In genomic region chr7:132815081-132815480, GRCm38 (mm10) we compare ENCODE assay signal across 13 mouse cellular contexts. TPM values are rescaled to one million over a fixed set of nuclear protein-coding genes. Genes with fewer than 3 reads are reported as not detected.
DNase-seq lines count a peak whose midpoint lies in the region; ATAC-seq and TF ChIP-seq lines count a peak whose summit lies in the region.
"Had no signal": no experiment of that assay in that cellular context is flagged by ENCODE, and none has a peak within 500 bp of the region (broad histone marks: within the 10 kb centered on the region; RNA-seq: fewer than 3 reads in every experiment).

No protein-coding gene starts in this region.

- H3K4me3 ChIP-seq in forebrain, postnatal 0 days (ENCODE audit: low read depth, low read length): no peak overlapping the region
- no peak overlapping the region for H3K4me3 ChIP-seq in forebrain, embryonic 11.5 days (ENCODE audit: low read depth, low read length)
- H3K4me3 ChIP-seq in lung, embryonic 14.5 days (ENCODE audit: low read depth, low read length): no peak overlapping the region
- no peak overlapping the region for H3K4me3 ChIP-seq in limb, embryonic 14.5 days (replicated peaks; ENCODE audit: low read length)
- H3K4me3 ChIP-seq: erythroblast, embryonic 14.5 days had no signal

- DNase-seq in forebrain, postnatal 0 days: no peak
- no peak for DNase-seq in forebrain, embryonic 11.5 days (ENCODE audit: low spot score)
- no peak for DNase-seq in lung, embryonic 14.5 days
- no peak for DNase-seq in lung, postnatal 4 days
- DNase-seq in embryo, embryonic 10.5 days (ENCODE audit: low spot score): peak; percentile 79
- peak; percentile 42 for DNase-seq in limb, embryonic 14.5 days (ENCODE audit: low spot score)
- DNase-seq in urinary bladder, postnatal 36 days (ENCODE audit: low spot score in 2 of 2): no peak
- DNase-seq in layer of hippocampus, postnatal 14 days (ENCODE audit: low spot score in 2 of 2): no peak
- DNase-seq: cerebellum, postnatal 10 days; lung, postnatal 14 days; thymus, postnatal 36 days had no signal

- no peak for TF ChIP-seq POLR2A in limb, embryonic 14.5 days (IDR thresholded peaks at IDR 0.05; ENCODE audit: borderline replicate concordance, extremely low read depth, insufficient read depth, insufficient read length)

- no peaks in the 10 kb centered on the region for H3K9me3 ChIP-seq in forebrain, postnatal 0 days (ENCODE audit: low read length)
- no peaks in the 10 kb centered on the region for H3K9me3 ChIP-seq in forebrain, embryonic 11.5 days (ENCODE audit: control insufficient read depth, low read length)
- no peaks in the 10 kb centered on the region for H3K9me3 ChIP-seq in lung, embryonic 14.5 days (ENCODE audit: low read depth, low read length)
- no peaks in the 10 kb centered on the region for H3K9me3 ChIP-seq in limb, embryonic 14.5 days (ENCODE audit: control insufficient read depth, low read length)
- H3K9me3 ChIP-seq: hindbrain, embryonic 15.5 days had no signal

- 0 out of 2 replicates have a peak, but pooled peaks have one; percentile 8 for TF ChIP-seq CTCF in forebrain, postnatal 0 days (IDR thresholded peaks at IDR 0.05; ENCODE audit: low read depth)
- TF ChIP-seq CTCF in lung, embryonic 14.5 days (IDR thresholded peaks at IDR 0.05; ENCODE audit: low read depth): 0 out of 2 replicates have a peak, but pooled peaks have one; percentile 14

- no peaks in the 10 kb centered on the region for H3K36me3 ChIP-seq in forebrain, postnatal 0 days (ENCODE audit: insufficient read depth)
- no peaks in the 10 kb centered on the region for H3K36me3 ChIP-seq in forebrain, embryonic 11.5 days (ENCODE audit: control insufficient read depth, insufficient read depth, low read length)
- H3K36me3 ChIP-seq in lung, embryonic 14.5 days (ENCODE audit: insufficient read depth): no peaks in the 10 kb centered on the region; the same call in 1 of the 2 replicates
- 0 out of 2 replicates have a peak, but pooled peaks cover 2% of the 10 kb centered on the region for H3K36me3 ChIP-seq in limb, embryonic 14.5 days (ENCODE audit: control insufficient read depth, insufficient read depth, low read length)
- H3K36me3 ChIP-seq: hindbrain, embryonic 15.5 days had no signal

- H3K27me3 ChIP-seq in forebrain, postnatal 0 days (ENCODE audit: insufficient read depth, low read length): no peaks in the 10 kb centered on the region
- no peaks in the 10 kb centered on the region for H3K27me3 ChIP-seq in forebrain, embryonic 11.5 days (ENCODE audit: control insufficient read depth, insufficient read depth, low read length)
- H3K27me3 ChIP-seq in lung, embryonic 14.5 days (ENCODE audit: insufficient read depth, low read length): no peaks in the 10 kb centered on the region
- no peaks in the 10 kb centered on the region for H3K27me3 ChIP-seq in limb, embryonic 14.5 days (ENCODE audit: control insufficient read depth, insufficient read depth, low read length)
- H3K27me3 ChIP-seq: hindbrain, embryonic 15.5 days had no signal

- H3K4me1 ChIP-seq in forebrain, postnatal 0 days (ENCODE audit: insufficient read depth): no peaks in the 10 kb centered on the region
- peaks cover 20% of the 10 kb centered on the region for H3K4me1 ChIP-seq in forebrain, embryonic 11.5 days (replicated peaks; ENCODE audit: control insufficient read depth, insufficient read depth, low read length)
- peaks cover 8% of the 10 kb centered on the region for H3K4me1 ChIP-seq in lung, embryonic 14.5 days (ENCODE audit: insufficient read depth)
- peaks cover 34% of the 10 kb centered on the region for H3K4me1 ChIP-seq in limb, embryonic 14.5 days (ENCODE audit: control insufficient read depth, insufficient read depth, low read length)

- ATAC-seq in forebrain, postnatal 0 days: no peak
- ATAC-seq in forebrain, embryonic 11.5 days (replicated peaks; ENCODE audit: low FRiP score): no peak
- no peak for ATAC-seq in lung, embryonic 14.5 days (ENCODE audit: insufficient read depth)
- ATAC-seq in limb, embryonic 14.5 days (ENCODE audit: low FRiP score, low read depth): no peak

- no peak overlapping the region for H3K27ac ChIP-seq in forebrain, postnatal 0 days (ENCODE audit: low read depth, low read length)
- H3K27ac ChIP-seq in forebrain, embryonic 11.5 days (ENCODE audit: low read depth, low read length): no peak overlapping the region
- no peak overlapping the region for H3K27ac ChIP-seq in lung, embryonic 14.5 days (ENCODE audit: low read depth)
- no peak overlapping the region for H3K27ac ChIP-seq in limb, embryonic 14.5 days (replicated peaks; ENCODE audit: low read depth, low read length)
- H3K27ac ChIP-seq: hindbrain, embryonic 15.5 days had no signal

- H3K4me2 ChIP-seq in forebrain, postnatal 0 days (ENCODE audit: low read depth): no peak overlapping the region
- H3K4me2 ChIP-seq in forebrain, embryonic 11.5 days (ENCODE audit: low read depth, low read length, severe bottlenecking): no peak overlapping the region
- H3K4me2 ChIP-seq in lung, embryonic 14.5 days: no peak overlapping the region
- no peak overlapping the region; the same call in 1 of the 2 replicates for H3K4me2 ChIP-seq in limb, embryonic 14.5 days (replicated peaks; ENCODE audit: low read depth, low read length, severe bottlenecking)

- H3K9ac ChIP-seq in forebrain, postnatal 0 days: no peak overlapping the region
- no peak overlapping the region for H3K9ac ChIP-seq in forebrain, embryonic 11.5 days (ENCODE audit: low read length)
- no peak overlapping the region for H3K9ac ChIP-seq in lung, embryonic 14.5 days
- no peak overlapping the region for H3K9ac ChIP-seq in limb, embryonic 14.5 days (ENCODE audit: low read depth, low read length, severe bottlenecking)
- H3K9ac ChIP-seq: hindbrain, embryonic 15.5 days had no signal

- WGBS in forebrain, postnatal 0 days: 86% methylated on average over 5 of the region's 5 CpGs
- 66% methylated on average over 5 of the region's 5 CpGs for WGBS in forebrain, embryonic 11.5 days
- 71% methylated on average over 5 of the region's 5 CpGs for WGBS in lung, embryonic 14.5 days
- WGBS in limb, embryonic 14.5 days: 16% methylated on average over 5 of the region's 5 CpGs

RNA-seq across cellular contexts. Expression of gene Fam53b, which starts 1.4 kb away (rescaled TPM):
- 5.6 and 15.4 TPM in 2 replicates for total RNA-seq in forebrain, postnatal 0 days (2014; rRNA removed)
- 5.6 and 5.8 TPM in 2 replicates for polyA plus RNA-seq in forebrain, postnatal 0 days (2015; fragmentation: Nextera tagmentation; extraction: Ambion mirVana)
- 44.3 and 45.5 TPM in 2 replicates for polyA plus RNA-seq in forebrain, embryonic 11.5 days (2014; fragmentation: Nextera tagmentation; extraction: Ambion mirVana)
- 31.2 and 32.4 TPM in 2 replicates for polyA plus RNA-seq in lung, embryonic 14.5 days (2014; fragmentation: Nextera tagmentation; extraction: Ambion mirVana)
- polyA plus RNA-seq in limb, embryonic 14.5 days (2012; rRNA removed): 15.1 and 17.3 TPM in 2 replicates
- polyA plus RNA-seq in limb, embryonic 14.5 days (2014; fragmentation: Nextera tagmentation; extraction: Ambion mirVana): 20.8 and 25.0 TPM in 2 replicates
- 10 to 100 TPM; 26.4 to 27.2 TPM for total RNA-seq in layer of hippocampus, postnatal 14 days (2021)

RNA-seq across cellular contexts. Expression of gene Eef1akmt2, which starts 37.4 kb away (rescaled TPM):
- total RNA-seq in forebrain, postnatal 0 days (2014; rRNA removed): 86.1 and 101 TPM in 2 replicates
- 77.3 and 85.9 TPM in 2 replicates for polyA plus RNA-seq in forebrain, postnatal 0 days (2015; fragmentation: Nextera tagmentation; extraction: Ambion mirVana)
- polyA plus RNA-seq in forebrain, embryonic 11.5 days (2014; fragmentation: Nextera tagmentation; extraction: Ambion mirVana): 80.7 and 91.7 TPM in 2 replicates
- 55.6 and 61.8 TPM in 2 replicates for polyA plus RNA-seq in lung, embryonic 14.5 days (2014; fragmentation: Nextera tagmentation; extraction: Ambion mirVana)
- polyA plus RNA-seq in limb, embryonic 14.5 days (2012; rRNA removed): 39.1 and 50.9 TPM in 2 replicates
- polyA plus RNA-seq in limb, embryonic 14.5 days (2014; fragmentation: Nextera tagmentation; extraction: Ambion mirVana): 68.6 and 70.2 TPM in 2 replicates
- 10 to 100 TPM; 30.8 to 36.3 TPM for total RNA-seq in layer of hippocampus, postnatal 14 days (2021)

RNA-seq across cellular contexts. Expression of gene Abraxas2, which starts 43.9 kb away (rescaled TPM):
- total RNA-seq in forebrain, postnatal 0 days (2014; rRNA removed): 36.8 and 38.2 TPM in 2 replicates
- polyA plus RNA-seq in forebrain, postnatal 0 days (2015; fragmentation: Nextera tagmentation; extraction: Ambion mirVana): 21.1 and 32.9 TPM in 2 replicates
- polyA plus RNA-seq in forebrain, embryonic 11.5 days (2014; fragmentation: Nextera tagmentation; extraction: Ambion mirVana): 34.9 and 40.6 TPM in 2 replicates
- 37.4 and 39.6 TPM in 2 replicates for polyA plus RNA-seq in lung, embryonic 14.5 days (2014; fragmentation: Nextera tagmentation; extraction: Ambion mirVana)
- 26.9 and 29.5 TPM in 2 replicates for polyA plus RNA-seq in limb, embryonic 14.5 days (2012; rRNA removed)
- 38.1 and 39.2 TPM in 2 replicates for polyA plus RNA-seq in limb, embryonic 14.5 days (2014; fragmentation: Nextera tagmentation; extraction: Ambion mirVana)
- total RNA-seq in layer of hippocampus, postnatal 14 days (2021): 10 to 100 TPM; 26.4 to 29.6 TPM

Comparison
In these comparisons a context has a peak if more than half of its experiments do, and no peak if none do; other contexts are left out.
1. DNase-seq: peak in embryo, embryonic 10.5 days (single experiment) and limb, embryonic 14.5 days (single experiment); none in forebrain, postnatal 0 days (single experiment), forebrain, embryonic 11.5 days (single experiment), lung, embryonic 14.5 days (single experiment), lung, postnatal 4 days (0 of 2), urinary bladder, postnatal 36 days (0 of 2) and layer of hippocampus, postnatal 14 days (0 of 2).